In genomic region chr3:41555491-41556381, GRCm38 (mm10) we compare ENCODE assay signal across 8 mouse cellular contexts. TPM values are rescaled to one million over a fixed set of nuclear protein-coding genes. Genes with fewer than 3 reads are reported as not detected.
DNase-seq lines count a peak whose midpoint lies in the region; ATAC-seq and TF ChIP-seq lines count a peak whose summit lies in the region.

Gene Jade1, plus strand, starts transcription at chr3:41555731.

- ATAC-seq in intestine, embryonic 15.5 days, result no peak
- ATAC-seq in midbrain, postnatal 0 days (ENCODE audit: low FRiP score), result no peak

- H3K4me3 ChIP-seq in intestine, embryonic 15.5 days (replicated peaks), result no peak within 1 kb of the TSS
- H3K4me3 ChIP-seq in midbrain, postnatal 0 days (ENCODE audit: low read depth, low read length), result no peak within 1 kb of the TSS

- 98% methylated on average over 36 of the region's 36 CpGs for WGBS in intestine, embryonic 15.5 days
- 97% methylated on average over 36 of the region's 36 CpGs for WGBS in midbrain, postnatal 0 days

- H3K27ac ChIP-seq in intestine, embryonic 15.5 days, result no peak within 1 kb of the TSS
- no peak within 1 kb of the TSS for H3K27ac ChIP-seq in midbrain, postnatal 0 days (ENCODE audit: low read depth, low read length)

- H3K9me3 ChIP-seq in intestine, embryonic 15.5 days, result no peaks in the 10 kb centered on the region
- H3K9me3 ChIP-seq in midbrain, postnatal 0 days (ENCODE audit: low read length), result no peaks in the 10 kb centered on the region

- no peaks in the 10 kb centered on the region for H3K36me3 ChIP-seq in intestine, embryonic 15.5 days
- no peaks in the 10 kb centered on the region for H3K36me3 ChIP-seq in midbrain, postnatal 0 days (ENCODE audit: insufficient read depth, low read length)

- no peak within 1 kb of the TSS for H3K4me2 ChIP-seq in intestine, embryonic 15.5 days (replicated peaks)
- no peak within 1 kb of the TSS for H3K4me2 ChIP-seq in midbrain, postnatal 0 days (ENCODE audit: low read depth, low read length, poor library complexity, severe bottlenecking)

- no peaks in the 10 kb centered on the region for H3K27me3 ChIP-seq in intestine, embryonic 15.5 days (replicated peaks)
- no peaks in the 10 kb centered on the region for H3K27me3 ChIP-seq in midbrain, postnatal 0 days (ENCODE audit: insufficient read depth, low read length)

- no peak for TF ChIP-seq CTCF in midbrain, postnatal 0 days (IDR thresholded peaks at IDR 0.05)

- DNase-seq in layer of hippocampus, adult 18-20 months (ENCODE audit: low spot score in 2 of 2), result no peak
- DNase-seq in layer of hippocampus, adult 9-10 months (ENCODE audit: low spot score), result no peak
- DNase-seq in adrenal gland, postnatal 25 days, result no peak
- DNase-seq in gastrocnemius, postnatal 25 days, result no peak
- no peak for DNase-seq in midbrain, postnatal 0 days (ENCODE audit: low spot score)
- DNase-seq in retina, postnatal 1 day, result no peak
- no peak for DNase-seq in right cerebral cortex, postnatal 4 days

- H3K9ac ChIP-seq in intestine, embryonic 15.5 days, result no peak within 1 kb of the TSS
- H3K9ac ChIP-seq in midbrain, postnatal 0 days (replicated peaks; ENCODE audit: low read length, poor library complexity, severe bottlenecking), result no peak within 1 kb of the TSS

- no peaks in the 10 kb centered on the region for H3K4me1 ChIP-seq in intestine, embryonic 15.5 days (replicated peaks)
- H3K4me1 ChIP-seq in midbrain, postnatal 0 days (ENCODE audit: insufficient read depth, low read length), result no peaks in the 10 kb centered on the region

RNA-seq across cellular contexts. Expression of gene Jade1, which starts in this region (rescaled TPM):
- 10 to 100 TPM; 40.5 to 40.7 TPM for total RNA-seq in layer of hippocampus, adult 18-20 months (2021)
- 50.1 and 56.5 TPM in 2 replicates for total RNA-seq in adrenal gland, postnatal 25 days (2021)
- 10 to 100 TPM; 19.8 to 23.9 TPM for total RNA-seq in gastrocnemius, postnatal 25 days (2021)
- polyA plus RNA-seq in intestine, embryonic 15.5 days (2015; fragmentation: Nextera tagmentation; extraction: Ambion mirVana), result 21.8 and 24.1 TPM in 2 replicates
- 18.8 and 21.8 TPM in 2 replicates for total RNA-seq in midbrain, postnatal 0 days (2014; rRNA removed)
- 15.0 and 16.7 TPM in 2 replicates for polyA plus RNA-seq in midbrain, postnatal 0 days (2015; fragmentation: Nextera tagmentation; extraction: Ambion mirVana)
